Mouse (Mus musculus): Measurements from ENCODE around the gene Ablim1. TPM values are rescaled to one million over a fixed set of nuclear protein-coding genes. Genes with fewer than 3 reads are reported as not detected.
A peak's percentile ranks its signal among the peaks of the same experiment; 100 is the strongest.

The Ablim1 gene
- polyA plus RNA-seq, 1 experiment from 2014 or later = 37.9 TPM

GRCm38 (mm10) chr19:57132916-57133520 is 181.7 kb downstream of the Ablim1 start:
- Histone ChIP-seq H3K4me1 (replicated peaks) (peaks cover 21% of the 10 kb centered on the region), H3K4me3 (no peak overlapping the region), H3K27me3 (no peaks in the 10 kb centered on the region), H3K9ac (no peak overlapping the region), H3K4me2 (no peak overlapping the region), H3K27ac (no peak overlapping the region), H3K9me3 (no peaks in the 10 kb centered on the region), H3K36me3 (0 out of 2 replicates have a peak, but pooled peaks cover 5% of the 10 kb centered on the region)
- ATAC-seq (ENCODE audit: low FRiP score) = no peak
- WGBS = 86% methylated on average over 6 of the region's 6 CpGs

- Histone ChIP-seq H3K36me3 (0 out of 2 replicates have a peak, but pooled peaks cover 5% of the 10 kb centered on the region), H3K9ac (no peak overlapping the region), H3K9me3 (no peaks in the 10 kb centered on the region), H3K27ac (no peak overlapping the region), H3K4me2 (no peak overlapping the region), H3K27me3 (no peaks in the 10 kb centered on the region), H3K4me3 (no peak overlapping the region), H3K4me1 (replicated peaks) (peaks cover 21% of the 10 kb centered on the region)
- ATAC-seq (ENCODE audit: low FRiP score) = no peak
- WGBS = 91% methylated on average over 5 of the region's 5 CpGs
Measured at GRCm38 (mm10) chr19:57132281-57132680, 182.4 kb downstream of the Ablim1 start.

GRCm38 (mm10) chr19:57131366-57131765 is 183.4 kb downstream of the Ablim1 start:
- H3K36me3 ChIP-seq = 0 out of 2 replicates have a peak, but pooled peaks cover 8% of the 10 kb centered on the region
- no peaks in the 10 kb centered on the region for H3K27me3 ChIP-seq
- H3K9ac ChIP-seq = no peak overlapping the region
- H3K27ac ChIP-seq = no peak overlapping the region
- peaks cover 21% of the 10 kb centered on the region for H3K4me1 ChIP-seq (replicated peaks)
- WGBS = 90% methylated on average over 4 of the region's 4 CpGs
- 0 out of 2 replicates have a peak, but pooled peaks cover 3% of the 10 kb centered on the region for H3K9me3 ChIP-seq
- H3K4me2 ChIP-seq = no peak overlapping the region
- no peak for ATAC-seq (ENCODE audit: low FRiP score)
- no peak overlapping the region for H3K4me3 ChIP-seq

- Histone ChIP-seq H3K4me3 (no peak overlapping the region), H3K4me1 (replicated peaks) (peaks cover 21% of the 10 kb centered on the region), H3K27me3 (no peaks in the 10 kb centered on the region), H3K9ac (no peak overlapping the region), H3K36me3 (0 out of 2 replicates have a peak, but pooled peaks cover 8% of the 10 kb centered on the region), H3K9me3 (0 out of 2 replicates have a peak, but pooled peaks cover 3% of the 10 kb centered on the region), H3K27ac (no peak overlapping the region), H3K4me2 (no peak overlapping the region)
- WGBS = 87% methylated on average over 4 of the region's 4 CpGs
- no peak for ATAC-seq (ENCODE audit: low FRiP score)
Measured at GRCm38 (mm10) chr19:57130591-57130990, 184.1 kb downstream of the Ablim1 start.

- H3K36me3 ChIP-seq = 0 out of 2 replicates have a peak, but pooled peaks cover 8% of the 10 kb centered on the region
- H3K9ac ChIP-seq = no peak overlapping the region
- peaks cover 17% of the 10 kb centered on the region for H3K4me1 ChIP-seq (replicated peaks)
- H3K4me2 ChIP-seq = no peak overlapping the region
- ATAC-seq (ENCODE audit: low FRiP score) = no peak
- no peak overlapping the region for H3K4me3 ChIP-seq
- H3K27ac ChIP-seq = no peak overlapping the region
- H3K9me3 ChIP-seq = 0 out of 2 replicates have a peak, but pooled peaks cover 3% of the 10 kb centered on the region
- WGBS = 85% methylated on average over 9 of the region's 9 CpGs
- no peaks in the 10 kb centered on the region for H3K27me3 ChIP-seq
Measured at GRCm38 (mm10) chr19:57129729-57130128, 185.0 kb downstream of the Ablim1 start.

- Histone ChIP-seq H3K4me3 (no peak overlapping the region), H3K27me3 (no peaks in the 10 kb centered on the region), H3K27ac (no peak overlapping the region), H3K36me3 (0 out of 2 replicates have a peak, but pooled peaks cover 8% of the 10 kb centered on the region), H3K4me2 (no peak overlapping the region), H3K9me3 (0 out of 2 replicates have a peak, but pooled peaks cover 3% of the 10 kb centered on the region), H3K9ac (no peak overlapping the region), H3K4me1 (replicated peaks) (peaks cover 9% of the 10 kb centered on the region)
- 73% methylated on average over 6 of the region's 6 CpGs for WGBS
- no peak for ATAC-seq (ENCODE audit: low FRiP score)
Measured at GRCm38 (mm10) chr19:57128037-57128436, 186.7 kb downstream of the Ablim1 start.

GRCm38 (mm10) chr19:57127523-57127922 is 187.2 kb downstream of the Ablim1 start:
- 93% methylated on average over 5 of the region's 5 CpGs for WGBS
- Histone ChIP-seq H3K4me2 (no peak overlapping the region), H3K27ac (no peak overlapping the region), H3K36me3 (0 out of 2 replicates have a peak, but pooled peaks cover 8% of the 10 kb centered on the region), H3K27me3 (no peaks in the 10 kb centered on the region), H3K4me1 (replicated peaks) (peaks cover 9% of the 10 kb centered on the region), H3K9me3 (0 out of 2 replicates have a peak, but pooled peaks cover 3% of the 10 kb centered on the region), H3K9ac (no peak overlapping the region), H3K4me3 (no peak overlapping the region)
- ATAC-seq (ENCODE audit: low FRiP score) = no peak

GRCm38 (mm10) chr19:57126950-57127349 is 187.8 kb downstream of the Ablim1 start:
- Histone ChIP-seq H3K9ac (no peak overlapping the region), H3K36me3 (0 out of 2 replicates have a peak, but pooled peaks cover 8% of the 10 kb centered on the region), H3K9me3 (0 out of 2 replicates have a peak, but pooled peaks cover 3% of the 10 kb centered on the region), H3K4me2 (no peak overlapping the region), H3K27me3 (no peaks in the 10 kb centered on the region), H3K4me1 (replicated peaks) (peaks cover 9% of the 10 kb centered on the region), H3K4me3 (no peak overlapping the region), H3K27ac (no peak overlapping the region)
- 75% methylated on average over 10 of the region's 10 CpGs for WGBS
- no peak for ATAC-seq (ENCODE audit: low FRiP score)

GRCm38 (mm10) chr19:57124906-57125305 is 189.8 kb downstream of the Ablim1 start:
- WGBS = 79% methylated on average over 4 of the region's 4 CpGs
- no peak for ATAC-seq (ENCODE audit: low FRiP score)
- H3K9ac ChIP-seq = no peak overlapping the region
- 0 out of 2 replicates have a peak, but pooled peaks cover 3% of the 10 kb centered on the region for H3K9me3 ChIP-seq
- no peak overlapping the region for H3K27ac ChIP-seq
- no peak overlapping the region for H3K4me3 ChIP-seq
- H3K36me3 ChIP-seq = 0 out of 2 replicates have a peak, but pooled peaks cover 8% of the 10 kb centered on the region
- no peak overlapping the region for H3K4me2 ChIP-seq
- H3K4me1 ChIP-seq (replicated peaks) = peaks cover 9% of the 10 kb centered on the region
- no peaks in the 10 kb centered on the region for H3K27me3 ChIP-seq

GRCm38 (mm10) chr19:57124138-57124519 is 190.6 kb downstream of the Ablim1 start:
- H3K36me3 ChIP-seq = 0 out of 2 replicates have a peak, but pooled peaks cover 3% of the 10 kb centered on the region
- no peak for ATAC-seq (ENCODE audit: low FRiP score)
- H3K4me1 ChIP-seq (replicated peaks) = peaks cover 15% of the 10 kb centered on the region
- 0 out of 2 replicates have a peak, but pooled peaks cover 3% of the 10 kb centered on the region for H3K9me3 ChIP-seq
- H3K27ac ChIP-seq = peak overlapping the region; percentile 55
- H3K9ac ChIP-seq = no peak overlapping the region
- H3K4me3 ChIP-seq = no peak overlapping the region
- no peaks in the 10 kb centered on the region for H3K27me3 ChIP-seq
- WGBS = 74% methylated on average over 2 of the region's 2 CpGs
- H3K4me2 ChIP-seq = no peak overlapping the region

GRCm38 (mm10) chr19:57123503-57124137 is 191.1 kb downstream of the Ablim1 start:
- Histone ChIP-seq H3K9me3 (0 out of 2 replicates have a peak, but pooled peaks cover 3% of the 10 kb centered on the region), H3K4me2 (no peak overlapping the region), H3K27me3 (no peaks in the 10 kb centered on the region), H3K4me3 (no peak overlapping the region), H3K4me1 (replicated peaks) (peaks cover 21% of the 10 kb centered on the region), H3K36me3 (0 out of 2 replicates have a peak, but pooled peaks cover 3% of the 10 kb centered on the region), H3K27ac (peak overlapping the region; percentile 55), H3K9ac (no peak overlapping the region)
- 66% methylated on average over 11 of the region's 11 CpGs for WGBS
- ATAC-seq (ENCODE audit: low FRiP score) = no peak

GRCm38 (mm10) chr19:57122261-57122660 is 192.5 kb downstream of the Ablim1 start:
- Histone ChIP-seq H3K27me3 (no peaks in the 10 kb centered on the region), H3K27ac (no peak overlapping the region), H3K9ac (no peak overlapping the region), H3K4me3 (no peak overlapping the region), H3K36me3 (0 out of 2 replicates have a peak, but pooled peaks cover 3% of the 10 kb centered on the region), H3K4me2 (no peak overlapping the region), H3K9me3 (0 out of 2 replicates have a peak, but pooled peaks cover 3% of the 10 kb centered on the region), H3K4me1 (replicated peaks) (peaks cover 34% of the 10 kb centered on the region)
- ATAC-seq (ENCODE audit: low FRiP score) = no peak
- WGBS = 85% methylated on average over 3 of the region's 3 CpGs

Measured in hindbrain, embryonic 13.5 days (tissue).